Mouse (Mus musculus) cerebellum, adult 2 months (tissue): ENCODE results near the gene Map4k3.

ENCODE experiments used
- CTCF ChIP-seq: fragments of 200-500 bp; IDR thresholded peaks from 2 replicates; pipeline ENCODE4 v1.5.1; 2011; ENCODE audit warnings: low read depth, mild to moderate bottlenecking, control low read depth, low read length, moderate library complexity, borderline replicate concordance; ENCODE audit not compliant: insufficient read depth
- POLR2A ChIP-seq: fragments of 200-500 bp; IDR thresholded peaks from 2 replicates; pipeline ENCODE4 v1.6.1; 2011; ENCODE audit warnings: low read length, control low read depth, borderline replicate concordance; ENCODE audit not compliant: insufficient read depth

DNA sequence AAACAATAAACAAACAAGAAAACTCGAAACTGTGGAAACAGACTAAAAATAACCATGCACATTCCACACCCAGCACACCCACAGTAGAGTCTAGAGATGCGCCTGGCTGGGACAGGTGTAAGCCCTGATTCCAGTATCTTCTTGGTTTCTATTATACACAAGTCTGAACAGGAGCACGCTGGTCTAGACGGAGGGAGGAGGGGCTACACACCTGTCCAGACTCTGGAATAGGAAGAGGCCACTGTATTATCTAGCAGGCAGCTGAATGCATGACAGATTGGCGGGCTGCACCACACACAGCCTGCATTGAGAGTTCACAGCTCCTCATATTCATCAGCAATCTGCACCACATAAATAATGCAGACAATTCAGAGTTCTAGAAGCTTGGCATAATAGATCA, 26.6 kb downstream of the Map4k3 start:
- TF ChIP-seq CTCF (no peak), POLR2A (no peak)
